Mouse (Mus musculus) adrenal gland, postnatal 25 days (tissue): ENCODE results near the gene Dstyk. TPM values are rescaled to one million over a fixed set of nuclear protein-coding genes. Genes with fewer than 3 reads are reported as not detected.

Experiments
- DNase-seq: peaks from one replicate; pipeline ENCODE4 v3.0.0; 2021; ENCODE audit warnings: mixed read lengths
- total RNA-seq: library from RNA; stranded (reverse); gene quantifications from 2 replicates; pipeline ENCODE4 v1.2.3, GENCODE M21; 2021

The Dstyk gene
- total RNA-seq, 1 experiment from 2014 or later, result 26.8 TPM

DNA sequence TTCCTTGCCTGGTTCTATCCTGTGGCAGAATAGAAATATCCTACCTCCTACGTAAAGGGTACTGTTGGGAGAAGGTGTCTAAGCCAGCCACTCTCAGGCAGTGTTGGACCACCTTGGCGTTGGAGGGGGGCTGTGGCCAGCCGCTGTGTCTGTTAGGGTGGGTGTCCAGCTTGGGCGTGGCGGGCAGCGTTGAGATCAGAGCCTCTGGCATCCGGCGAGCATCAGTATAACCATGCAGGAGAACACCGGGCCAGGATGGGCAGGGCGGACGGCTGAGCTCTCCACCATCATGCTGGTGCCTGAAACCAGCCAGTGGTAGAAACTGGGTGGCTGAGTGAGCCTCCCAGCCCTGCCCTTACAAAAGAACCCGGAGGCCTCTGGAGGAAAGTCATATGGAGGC lies 98.0 kb downstream of the Dstyk start:
- DNase-seq, result no peak

Other genes starting within 250 kb of the Dstyk start
- not detected in 2 replicates for gene Lemd1, start 226.1 kb upstream of the Dstyk start, total RNA-seq
- not detected in 2 replicates for gene AC124108.1, start 226.1 kb upstream of the Dstyk start, total RNA-seq
- not detected in 2 replicates for gene Gm10188, start 187.8 kb upstream of the Dstyk start, total RNA-seq
- gene Klhdc8a, start 118.9 kb upstream of the Dstyk start, total RNA-seq, result 116 and 153 TPM in 2 replicates
- gene Nuak2, start 101.4 kb upstream of the Dstyk start, total RNA-seq, result 2.4 and 4.8 TPM in 2 replicates
- 8.4 and 8.6 TPM in 2 replicates for gene Tmcc2, start 26.3 kb upstream of the Dstyk start, total RNA-seq
- gene Rbbp5, start 59.8 kb downstream of the Dstyk start, total RNA-seq, result 36.5 and 42.1 TPM in 2 replicates
- gene Tmem81, start 88.7 kb downstream of the Dstyk start, total RNA-seq, result 3.9 and 5.3 TPM in 2 replicates
- gene Cntn2, start 125.7 kb downstream of the Dstyk start, total RNA-seq, result not detected in 2 replicates